Mouse (Mus musculus): ENCODE results near the gene Sema4c. TPM values are rescaled to one million over a fixed set of nuclear protein-coding genes. Genes with fewer than 3 reads are reported as not detected.

Sema4c gene
- polyA plus RNA-seq, 1 experiment, result 14.6 TPM

GRCm38 (mm10) chr1:36555798-36556395 lies 2.3 kb downstream of the Sema4c start:
- H3K4me3 ChIP-seq (ENCODE audit: control insufficient read depth, low read depth, low read length), result peak overlapping the region; percentile 89
- H3K4me1 ChIP-seq (ENCODE audit: control insufficient read depth, insufficient read depth, low read length), result peaks cover 38% of the 10 kb centered on the region
- peak overlapping the region; percentile 79 for H3K27ac ChIP-seq (ENCODE audit: control insufficient read depth, insufficient read depth, low read depth, low read length)
- no peaks in the 10 kb centered on the region; the same call in 1 of the 2 replicates for H3K27me3 ChIP-seq (ENCODE audit: control insufficient read depth, insufficient read depth, low read length)
- H3K36me3 ChIP-seq (ENCODE audit: control insufficient read depth, insufficient read depth, low read length), result peaks cover 4% of the 10 kb centered on the region
- TF ChIP-seq CTCF (IDR thresholded peaks at IDR 0.05; ENCODE audit: control insufficient read depth, insufficient read depth, insufficient replicate concordance, low read depth, low read length), result no peak
- TF ChIP-seq POLR2A (IDR thresholded peaks at IDR 0.05; ENCODE audit: control insufficient read depth, low read depth, low read length), result peak; percentile 22; the same call in 1 of the 2 replicates

- peaks cover 5% of the 10 kb centered on the region for H3K36me3 ChIP-seq (ENCODE audit: control insufficient read depth, insufficient read depth, low read length)
- H3K27ac ChIP-seq (ENCODE audit: control insufficient read depth, insufficient read depth, low read depth, low read length), result no peak overlapping the region
- H3K4me1 ChIP-seq (ENCODE audit: control insufficient read depth, insufficient read depth, low read length), result peaks cover 38% of the 10 kb centered on the region
- TF ChIP-seq CTCF (IDR thresholded peaks at IDR 0.05; ENCODE audit: control insufficient read depth, insufficient read depth, insufficient replicate concordance, low read depth, low read length), result no peak
- TF ChIP-seq POLR2A (IDR thresholded peaks at IDR 0.05; ENCODE audit: control insufficient read depth, low read depth, low read length), result no peak
- no peaks in the 10 kb centered on the region; the same call in 1 of the 2 replicates for H3K27me3 ChIP-seq (ENCODE audit: control insufficient read depth, insufficient read depth, low read length)
- H3K4me3 ChIP-seq (ENCODE audit: control insufficient read depth, low read depth, low read length), result no peak overlapping the region
Observed at GRCm38 (mm10) chr1:36554633-36555399, 3.3 kb downstream of the Sema4c start.

- no peak for TF ChIP-seq POLR2A (IDR thresholded peaks at IDR 0.05; ENCODE audit: control insufficient read depth, low read depth, low read length)
- TF ChIP-seq CTCF (IDR thresholded peaks at IDR 0.05; ENCODE audit: control insufficient read depth, insufficient read depth, insufficient replicate concordance, low read depth, low read length), result no peak
- H3K27ac ChIP-seq (ENCODE audit: control insufficient read depth, insufficient read depth, low read depth, low read length), result no peak overlapping the region
- no peak overlapping the region for H3K4me3 ChIP-seq (ENCODE audit: control insufficient read depth, low read depth, low read length)
- peaks cover 24% of the 10 kb centered on the region for H3K4me1 ChIP-seq (ENCODE audit: control insufficient read depth, insufficient read depth, low read length)
- peaks cover 5% of the 10 kb centered on the region for H3K36me3 ChIP-seq (ENCODE audit: control insufficient read depth, insufficient read depth, low read length)
- H3K27me3 ChIP-seq (ENCODE audit: control insufficient read depth, insufficient read depth, low read length), result no peaks in the 10 kb centered on the region; the same call in 1 of the 2 replicates
Observed at GRCm38 (mm10) chr1:36552506-36552905, 5.6 kb downstream of the Sema4c start.

GRCm38 (mm10) chr1:36551904-36552303 lies 6.2 kb downstream of the Sema4c start:
- Histone ChIP-seq H3K27me3 (ENCODE audit: control insufficient read depth, insufficient read depth, low read length) (no peaks in the 10 kb centered on the region; the same call in 1 of the 2 replicates), H3K4me1 (ENCODE audit: control insufficient read depth, insufficient read depth, low read length) (peaks cover 23% of the 10 kb centered on the region), H3K27ac (ENCODE audit: control insufficient read depth, insufficient read depth, low read depth, low read length) (no peak overlapping the region), H3K36me3 (ENCODE audit: control insufficient read depth, insufficient read depth, low read length) (peaks cover 5% of the 10 kb centered on the region), H3K4me3 (ENCODE audit: control insufficient read depth, low read depth, low read length) (no peak overlapping the region)
- TF ChIP-seq POLR2A (IDR thresholded peaks at IDR 0.05; ENCODE audit: control insufficient read depth, low read depth, low read length) (no peak), CTCF (IDR thresholded peaks at IDR 0.05; ENCODE audit: control insufficient read depth, insufficient read depth, insufficient replicate concordance, low read depth, low read length) (no peak)

- no peak for TF ChIP-seq POLR2A (IDR thresholded peaks at IDR 0.05; ENCODE audit: control insufficient read depth, low read depth, low read length)
- no peak; the same call in 1 of the 2 replicates for TF ChIP-seq CTCF (IDR thresholded peaks at IDR 0.05; ENCODE audit: control insufficient read depth, insufficient read depth, insufficient replicate concordance, low read depth, low read length)
- no peak overlapping the region for H3K4me3 ChIP-seq (ENCODE audit: control insufficient read depth, low read depth, low read length)
- peaks cover 15% of the 10 kb centered on the region for H3K4me1 ChIP-seq (ENCODE audit: control insufficient read depth, insufficient read depth, low read length)
- no peaks in the 10 kb centered on the region for H3K27me3 ChIP-seq (ENCODE audit: control insufficient read depth, insufficient read depth, low read length)
- peaks cover 5% of the 10 kb centered on the region for H3K36me3 ChIP-seq (ENCODE audit: control insufficient read depth, insufficient read depth, low read length)
- no peak overlapping the region for H3K27ac ChIP-seq (ENCODE audit: control insufficient read depth, insufficient read depth, low read depth, low read length)
Observed at GRCm38 (mm10) chr1:36550075-36550863, 7.9 kb downstream of the Sema4c start.

- no peak overlapping the region for H3K4me3 ChIP-seq (ENCODE audit: control insufficient read depth, low read depth, low read length)
- peaks cover 5% of the 10 kb centered on the region for H3K36me3 ChIP-seq (ENCODE audit: control insufficient read depth, insufficient read depth, low read length)
- no peaks in the 10 kb centered on the region for H3K27me3 ChIP-seq (ENCODE audit: control insufficient read depth, insufficient read depth, low read length)
- no peak overlapping the region for H3K27ac ChIP-seq (ENCODE audit: control insufficient read depth, insufficient read depth, low read depth, low read length)
- peaks cover 15% of the 10 kb centered on the region for H3K4me1 ChIP-seq (ENCODE audit: control insufficient read depth, insufficient read depth, low read length)
- TF ChIP-seq POLR2A (IDR thresholded peaks at IDR 0.05; ENCODE audit: control insufficient read depth, low read depth, low read length) (no peak), CTCF (IDR thresholded peaks at IDR 0.05; ENCODE audit: control insufficient read depth, insufficient read depth, insufficient replicate concordance, low read depth, low read length) (no peak)
Observed at GRCm38 (mm10) chr1:36549491-36549890, 8.7 kb downstream of the Sema4c start.

- H3K27me3 ChIP-seq (ENCODE audit: control insufficient read depth, insufficient read depth, low read length), result no peaks in the 10 kb centered on the region
- TF ChIP-seq POLR2A (IDR thresholded peaks at IDR 0.05; ENCODE audit: control insufficient read depth, low read depth, low read length) (no peak), CTCF (IDR thresholded peaks at IDR 0.05; ENCODE audit: control insufficient read depth, insufficient read depth, insufficient replicate concordance, low read depth, low read length) (no peak)
- H3K4me3 ChIP-seq (ENCODE audit: control insufficient read depth, low read depth, low read length), result no peak overlapping the region
- H3K27ac ChIP-seq (ENCODE audit: control insufficient read depth, insufficient read depth, low read depth, low read length), result no peak overlapping the region
- H3K36me3 ChIP-seq (ENCODE audit: control insufficient read depth, insufficient read depth, low read length), result peaks cover 5% of the 10 kb centered on the region
- peaks cover 15% of the 10 kb centered on the region for H3K4me1 ChIP-seq (ENCODE audit: control insufficient read depth, insufficient read depth, low read length)
Observed at GRCm38 (mm10) chr1:36548771-36549170, 9.4 kb downstream of the Sema4c start.

Measured in testis, adult 2 months (tissue).